In the genomic region with DNA sequence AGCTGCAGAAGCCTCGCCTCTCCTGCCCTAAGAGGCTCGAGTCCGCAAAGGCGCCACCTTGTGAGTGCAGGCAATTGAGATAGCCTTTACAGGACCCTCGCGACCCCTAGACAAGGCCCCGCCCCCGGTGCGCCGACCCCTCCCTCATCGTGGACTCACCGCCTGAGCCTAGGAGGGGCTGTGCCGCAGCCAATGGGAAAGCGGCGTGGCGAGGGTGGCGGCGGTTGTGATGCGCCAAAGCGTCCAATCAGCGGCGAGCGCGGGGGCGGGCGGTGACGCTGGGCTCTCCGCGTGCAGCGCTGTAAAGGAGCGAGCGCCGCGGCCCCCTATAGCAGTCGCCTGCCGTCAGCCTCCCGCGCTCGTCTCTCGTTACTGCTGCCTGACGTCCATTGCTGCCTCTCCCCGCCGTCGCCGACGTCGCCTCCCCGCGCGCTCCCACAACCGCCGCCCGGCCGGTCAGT, we compare ENCODE assay signal across 8 mouse cellular contexts. TPM values are rescaled to one million over a fixed set of nuclear protein-coding genes. Genes with fewer than 3 reads are reported as not detected.
A peak's percentile ranks its signal among the peaks of the same experiment; 100 is the strongest.
DNase-seq lines count a peak whose midpoint lies in the region; ATAC-seq and TF ChIP-seq lines count a peak whose summit lies in the region.

A gene (plus strand): TSS at position 272 of the 461 bp plus-strand sequence.

- peak; percentile 19; the same call in 1 of the 2 replicates for TF ChIP-seq CTCF in bone marrow, adult 2 months (IDR thresholded peaks at IDR 0.05; ENCODE audit: control insufficient read depth, insufficient read depth, low read length)

- peak within 1 kb of the TSS; percentile 85 for H3K4me2 ChIP-seq in embryonic facial prominence, embryonic 15.5 days (replicated peaks)
- H3K4me2 ChIP-seq in kidney, embryonic 14.5 days (replicated peaks; ENCODE audit: low read depth, low read length): peak within 1 kb of the TSS; percentile 71
- peak within 1 kb of the TSS; percentile 86 for H3K4me2 ChIP-seq in limb, embryonic 15.5 days

- peak within 1 kb of the TSS; percentile 79 for H3K9ac ChIP-seq in embryonic facial prominence, embryonic 15.5 days
- H3K9ac ChIP-seq in kidney, embryonic 14.5 days (ENCODE audit: low read depth, low read length): peak within 1 kb of the TSS; percentile 85
- H3K9ac ChIP-seq in limb, embryonic 15.5 days: peak within 1 kb of the TSS; percentile 82

- H3K4me3 ChIP-seq in bone marrow, adult 2 months (replicated peaks; ENCODE audit: control insufficient read depth, low read depth, low read length): peak within 1 kb of the TSS; percentile 87
- H3K4me3 ChIP-seq in embryonic facial prominence, embryonic 15.5 days (replicated peaks): peak within 1 kb of the TSS; percentile 85
- peak within 1 kb of the TSS; percentile 83 for H3K4me3 ChIP-seq in kidney, embryonic 14.5 days (ENCODE audit: low read length)
- H3K4me3 ChIP-seq in limb, embryonic 15.5 days: peak within 1 kb of the TSS; percentile 84

- peak; percentile 96 for ATAC-seq in embryonic facial prominence, embryonic 15.5 days (ENCODE audit: insufficient number of reproducible peaks, low FRiP score, low TSS enrichment, low read depth)
- ATAC-seq in kidney, embryonic 14.5 days (ENCODE audit: low FRiP score, low TSS enrichment): peak; percentile 98
- ATAC-seq in limb, embryonic 15.5 days (ENCODE audit: insufficient number of reproducible peaks, low FRiP score, low TSS enrichment, low read depth): peak; percentile 95

- H3K27ac ChIP-seq in bone marrow, adult 2 months (ENCODE audit: control insufficient read depth, insufficient read depth, low read depth, low read length, poor library complexity): peak within 1 kb of the TSS; percentile 91
- H3K27ac ChIP-seq in embryonic facial prominence, embryonic 15.5 days (replicated peaks): peak within 1 kb of the TSS; percentile 98
- H3K27ac ChIP-seq in kidney, embryonic 14.5 days (ENCODE audit: low read depth, low read length): peak within 1 kb of the TSS; percentile 99
- H3K27ac ChIP-seq in limb, embryonic 15.5 days: peak within 1 kb of the TSS; percentile 98

- H3K27me3 ChIP-seq in embryonic facial prominence, embryonic 15.5 days: no peaks in the 10 kb centered on the region
- no peaks in the 10 kb centered on the region for H3K27me3 ChIP-seq in kidney, embryonic 14.5 days (ENCODE audit: control insufficient read depth, insufficient read depth, low read length)
- H3K27me3 ChIP-seq in limb, embryonic 15.5 days: no peaks in the 10 kb centered on the region

- peak; percentile 98 for TF ChIP-seq POLR2A in bone marrow, adult 2 months (IDR thresholded peaks at IDR 0.05; ENCODE audit: borderline replicate concordance, control insufficient read depth, low read depth, low read length)

- H3K9me3 ChIP-seq in embryonic facial prominence, embryonic 15.5 days (replicated peaks): no peaks in the 10 kb centered on the region
- H3K9me3 ChIP-seq in kidney, embryonic 14.5 days (ENCODE audit: control insufficient read depth, low read length): no peaks in the 10 kb centered on the region
- H3K9me3 ChIP-seq in limb, embryonic 15.5 days: no peaks in the 10 kb centered on the region

- H3K4me1 ChIP-seq in bone marrow, adult 2 months (ENCODE audit: control insufficient read depth, insufficient read depth, low read length): peaks cover 3% of the 10 kb centered on the region; the same call in 1 of the 2 replicates
- peaks cover 33% of the 10 kb centered on the region for H3K4me1 ChIP-seq in embryonic facial prominence, embryonic 15.5 days
- peaks cover 12% of the 10 kb centered on the region for H3K4me1 ChIP-seq in kidney, embryonic 14.5 days (ENCODE audit: control insufficient read depth, insufficient read depth, low read length)
- peaks cover 33% of the 10 kb centered on the region for H3K4me1 ChIP-seq in limb, embryonic 15.5 days

- peak; percentile 94 for DNase-seq in 416B (ENCODE audit: low read depth)
- DNase-seq in heart, adult 9 months (ENCODE audit: low spot score in 2 of 2): peak; percentile 95 to 96
- peak; percentile 77 to 87 for DNase-seq in monocyte, adult 2 months (ENCODE audit: low read depth in 1 of 2, low spot score in 2 of 2)
- DNase-seq in spleen, postnatal 36 days (ENCODE audit: low spot score in 2 of 2): peak; percentile 96 to 97

- no peaks in the 10 kb centered on the region for H3K36me3 ChIP-seq in embryonic facial prominence, embryonic 15.5 days
- no peaks in the 10 kb centered on the region for H3K36me3 ChIP-seq in kidney, embryonic 14.5 days (ENCODE audit: control insufficient read depth, insufficient read depth, low read length)
- H3K36me3 ChIP-seq in limb, embryonic 15.5 days: no peaks in the 10 kb centered on the region

- whole genome bisulfite sequencing in bone marrow, adult 2 months: under 1% methylated on average over 54 of the region's 54 CpGs
- under 1% methylated on average over 54 of the region's 54 CpGs for WGBS in embryonic facial prominence, embryonic 15.5 days
- WGBS in kidney, embryonic 14.5 days: under 1% methylated on average over 52 of the region's 54 CpGs
- WGBS in limb, embryonic 15.5 days: under 1% methylated on average over 52 of the region's 54 CpGs

RNA-seq across cellular contexts. Expression of the gene that starts here (rescaled TPM):
- polyA plus RNA-seq in bone marrow, adult 2 months (2011; ENCODE audit: insufficient read depth, insufficient read length, low replicate concordance, missing spikeins): 9.2 and 17.3 TPM in 2 replicates
- polyA plus RNA-seq in embryonic facial prominence, embryonic 15.5 days (2015; fragmentation: Nextera tagmentation; extraction: Ambion mirVana): 38.2 and 44.3 TPM in 2 replicates
- polyA plus RNA-seq in kidney, embryonic 14.5 days (2014; fragmentation: Nextera tagmentation; extraction: Ambion mirVana): 46.8 and 62.6 TPM in 2 replicates
- 32.3 and 32.7 TPM in 2 replicates for polyA plus RNA-seq in limb, embryonic 15.5 days (2015; fragmentation: Nextera tagmentation; extraction: Ambion mirVana)

Comparison
In these comparisons a context has a peak if more than half of its experiments do, and no peak if none do; other contexts are left out.
1. Peak in every context shown above with its lines: DNase-seq, ATAC-seq, H3K4me3 ChIP-seq and H3K27ac ChIP-seq.